Mouse (Mus musculus) urinary bladder, postnatal 0 days (tissue): Measurements from ENCODE around the gene Timm44. TPM values are rescaled to one million over a fixed set of nuclear protein-coding genes. Genes with fewer than 3 reads are reported as not detected.

ENCODE experiments used
- polyA plus RNA-seq: library from polyadenylated mRNA; unstranded; fragments of >200 nt; fragmentation: Nextera tagmentation; extraction: Ambion mirVana; gene quantifications from 2 replicates; pipeline ENCODE4 v1.2.1, GENCODE M21; 2015

Timm44 gene
- polyA plus RNA-seq = 34.3 and 36.8 TPM in 2 replicates

DNA sequence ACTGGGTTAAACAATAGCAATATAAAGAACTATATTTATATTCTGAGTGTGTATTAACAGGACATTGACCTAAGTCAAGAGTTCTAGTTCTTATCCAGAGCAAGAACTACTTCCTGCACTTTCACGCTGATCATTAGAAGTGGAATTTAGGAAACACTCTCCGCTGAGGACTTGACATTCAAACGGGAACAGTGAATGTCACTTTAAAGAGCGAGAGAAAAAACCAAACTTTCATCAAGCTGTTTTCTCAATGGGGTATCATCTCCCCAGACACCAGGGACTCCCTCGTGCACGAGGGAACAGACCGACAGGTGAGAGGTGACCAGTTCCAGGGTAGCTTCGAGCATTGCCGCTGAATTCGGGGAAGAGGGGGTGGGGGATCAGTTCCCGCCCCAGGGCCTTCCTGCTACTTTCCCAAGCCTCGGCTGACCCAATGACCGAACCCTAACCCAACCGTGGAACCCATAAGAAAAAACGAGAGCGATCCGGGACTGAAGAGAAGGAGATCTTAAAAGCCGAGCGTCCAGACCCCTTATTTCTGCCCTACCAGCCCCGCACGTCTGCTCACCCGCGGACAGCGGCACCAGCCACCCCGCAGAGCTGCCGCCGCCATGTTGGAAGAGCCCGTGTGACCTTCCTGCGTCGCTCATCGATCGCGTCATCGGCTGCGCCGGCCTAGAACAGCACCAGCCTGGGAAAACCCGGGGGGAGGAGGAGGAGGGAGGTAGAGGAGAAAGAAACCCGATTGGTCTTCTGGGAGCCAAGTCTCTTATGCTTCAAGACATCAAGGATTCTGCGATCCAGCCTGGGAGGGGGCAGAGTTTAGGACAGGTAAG, at the start of gene Timm44:
Timm44 (minus strand) TSS at position 639 of the 836 bp plus-strand sequence.

DNA sequence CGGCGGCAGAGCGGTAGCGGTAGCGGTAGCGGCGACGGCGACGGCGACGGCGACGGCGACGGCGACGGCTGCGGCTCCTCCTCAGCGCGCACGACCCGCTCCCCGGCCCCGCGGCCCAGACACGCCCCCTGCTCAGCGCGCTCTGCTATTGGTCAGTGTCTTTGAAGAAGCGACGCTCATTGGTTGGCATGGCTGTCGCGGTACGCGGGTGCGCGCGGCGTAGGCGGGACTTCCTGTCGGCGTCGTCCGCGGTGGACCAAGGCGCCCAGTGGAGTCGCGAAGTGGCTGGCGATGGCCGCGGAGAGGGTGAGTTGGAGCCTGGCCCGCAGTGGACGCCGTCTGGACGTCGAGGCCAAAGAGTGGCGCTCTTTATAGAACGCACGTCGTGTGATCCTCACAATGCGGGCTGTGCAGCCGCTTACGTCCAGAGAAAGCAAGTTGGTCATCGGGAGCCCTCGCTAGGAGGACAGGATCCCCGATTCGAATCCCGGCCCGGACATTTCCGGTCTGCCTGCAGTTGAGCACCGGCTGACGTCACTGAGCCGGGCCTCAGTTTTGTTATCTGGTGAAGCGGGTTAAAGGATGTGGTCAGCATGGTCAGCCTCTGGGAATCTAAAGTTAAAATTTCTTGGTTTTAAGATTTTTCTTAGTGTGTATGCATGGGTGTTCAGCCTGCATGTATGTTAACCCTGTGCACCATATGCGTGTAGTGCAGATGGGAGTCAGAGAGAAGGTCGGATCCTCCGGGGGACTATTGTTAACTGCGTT, 49.5 kb upstream of the Timm44 start, which contains the start of the genes Ccl25 and Elavl1:
Ccl25 (plus strand) TSS at position 228 of the 768 bp plus-strand sequence.
Elavl1 (minus strand) TSS at position 431 of the 768 bp plus-strand sequence.

DNA sequence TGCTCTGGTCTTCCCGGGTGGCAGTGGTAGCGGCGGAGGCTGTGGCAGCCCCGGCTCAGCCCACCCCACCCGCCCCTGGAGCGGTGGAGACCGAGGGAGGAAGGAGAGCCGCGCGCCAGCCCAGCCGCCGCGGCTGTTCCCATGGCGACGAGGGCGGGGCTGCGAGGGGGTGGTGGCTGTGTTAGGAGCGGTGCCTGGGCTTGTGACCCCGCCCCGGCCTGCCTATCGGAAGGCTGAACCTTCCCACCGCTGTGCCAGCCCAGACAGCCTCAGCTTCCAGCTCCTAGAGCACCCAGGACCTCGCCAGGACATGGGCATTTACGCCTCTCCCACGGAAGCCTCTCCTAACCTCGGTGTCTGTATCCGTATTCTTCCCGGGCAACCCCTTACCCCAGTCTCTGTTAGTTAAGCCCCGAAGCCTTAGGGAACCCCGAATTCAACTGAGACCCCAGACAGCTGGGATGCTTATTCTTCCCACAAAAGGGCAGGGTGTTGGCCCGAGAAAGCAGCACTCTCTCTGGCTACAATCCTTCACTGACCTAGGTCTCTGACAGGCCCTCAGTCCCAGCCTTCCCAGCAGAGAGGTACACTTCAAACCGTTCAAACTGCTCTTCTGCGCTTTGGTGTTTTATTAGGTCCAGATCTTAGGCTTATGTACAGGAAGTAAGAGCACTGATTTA, 16.4 kb downstream of the Timm44 start, which contains the start of gene Ctxn1:
Ctxn1 (minus strand) TSS at position 150 of the 680 bp plus-strand sequence.

DNA sequence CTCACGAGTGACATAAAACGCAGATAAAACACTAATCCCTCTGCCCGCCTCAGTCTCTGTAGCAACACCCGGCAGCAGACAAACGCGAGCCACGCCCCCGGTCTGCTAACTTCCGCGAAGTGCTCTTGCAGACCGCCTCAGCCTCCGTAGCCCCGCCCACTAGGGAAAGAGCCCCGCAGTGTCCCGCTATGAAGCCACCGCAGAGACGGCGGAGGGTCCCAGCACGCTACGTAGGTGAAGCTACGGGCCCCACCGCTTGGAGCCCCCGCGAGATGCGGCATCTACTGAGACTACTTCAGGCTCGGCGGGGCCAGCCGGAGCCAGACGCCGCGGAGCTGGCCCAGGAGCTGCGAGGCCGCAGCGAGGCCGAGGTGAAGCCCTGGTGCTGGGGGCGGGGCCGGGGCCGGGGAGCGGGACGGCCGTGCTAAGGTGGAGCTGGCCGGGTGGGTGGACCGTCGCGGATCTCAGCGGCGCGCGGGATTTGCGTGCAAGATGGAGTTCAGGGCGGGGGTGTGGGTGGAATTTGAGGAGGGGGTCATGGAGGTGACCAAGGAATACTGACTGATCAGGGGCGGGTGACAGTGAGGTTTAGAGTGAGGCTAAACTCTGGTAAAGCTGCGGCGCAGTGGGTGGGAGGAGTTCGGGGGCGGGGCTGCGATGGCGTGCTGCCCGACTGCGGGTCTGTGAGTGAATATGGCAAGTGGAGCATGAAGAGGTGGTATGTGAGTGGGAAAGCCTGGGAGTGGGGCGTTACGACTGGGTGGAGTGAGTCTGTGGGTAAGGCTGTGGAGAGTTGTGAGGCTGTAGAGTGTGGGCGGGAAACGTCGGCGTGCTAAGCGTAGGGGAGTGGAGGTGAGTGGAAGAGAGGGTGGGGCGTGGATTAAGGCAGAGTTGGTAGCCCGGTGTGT, 22.5 kb downstream of the Timm44 start, which contains the start of gene Snapc2:
Snapc2 (plus strand) TSS at position 147 of the 908 bp plus-strand sequence.

DNA sequence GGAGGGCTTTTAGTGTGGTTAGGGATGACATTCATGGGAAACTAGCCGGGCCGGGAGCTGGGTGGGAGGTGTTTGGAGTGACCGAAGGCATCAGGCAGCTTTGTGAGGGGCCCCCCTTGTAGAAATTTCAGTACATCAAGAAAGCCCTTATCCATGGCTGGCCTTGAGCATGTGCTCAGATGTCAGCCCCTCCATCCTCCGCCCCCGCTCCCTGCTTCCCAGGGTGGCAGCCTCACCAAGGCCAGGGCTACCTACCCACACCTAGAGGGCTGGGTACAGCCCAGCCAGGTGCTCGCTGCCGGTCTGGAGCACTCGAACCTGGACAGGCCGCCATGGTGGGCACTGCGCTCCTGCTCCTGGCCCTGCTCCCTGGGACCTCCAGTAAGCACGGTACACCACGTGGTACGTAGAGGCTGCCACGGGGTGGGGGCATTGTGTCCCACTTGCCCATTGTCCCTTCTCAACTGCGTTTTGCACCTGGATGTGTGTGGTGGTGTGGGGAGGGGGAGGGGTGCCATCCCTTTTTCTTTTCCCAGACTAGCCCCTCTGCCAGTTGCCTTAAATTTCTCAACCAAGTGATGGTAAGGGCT, 27.7 kb downstream of the Timm44 start, which contains the start of gene Tgfbr3l:
Tgfbr3l (plus strand) TSS at position 264 of the 590 bp plus-strand sequence.

DNA sequence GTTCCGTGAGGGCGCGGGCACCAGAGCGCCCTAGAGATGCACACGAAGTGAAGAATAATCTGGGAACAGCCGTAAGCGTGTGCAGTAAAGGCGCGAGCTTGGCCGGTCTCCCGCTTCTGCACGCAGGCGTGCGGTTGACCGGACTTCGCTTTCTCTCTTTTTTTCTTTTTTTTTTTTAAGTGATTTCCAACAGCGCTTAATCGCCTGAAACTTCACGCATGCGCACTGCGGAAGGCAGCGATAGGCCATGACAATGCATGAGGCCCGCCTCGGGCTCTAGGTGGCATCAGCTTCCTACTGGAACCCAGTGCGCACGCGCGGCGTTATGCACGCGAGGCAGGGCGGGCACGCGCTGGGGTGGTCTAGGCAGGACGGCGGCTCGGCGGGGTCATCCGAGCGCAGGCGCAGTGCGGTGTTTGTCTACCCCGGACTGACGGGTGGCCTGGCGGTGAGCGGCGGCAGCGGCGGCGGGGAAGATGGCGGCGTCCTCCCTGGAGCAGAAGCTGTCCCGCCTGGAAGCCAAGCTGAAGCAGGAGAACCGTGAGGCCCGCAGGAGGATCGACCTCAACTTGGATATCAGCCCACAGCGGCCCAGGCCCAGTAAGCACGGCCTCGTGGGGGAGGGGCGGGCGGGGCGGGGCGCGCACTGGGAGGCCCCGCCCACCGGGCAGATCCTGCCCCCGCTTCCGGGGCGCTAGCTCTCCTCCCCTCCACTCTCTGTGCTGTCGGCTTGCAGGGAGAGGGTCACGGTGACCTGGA, 37.1 kb downstream of the Timm44 start, which contains the start of the genes Map2k7 and Gm49320:
Map2k7 (plus strand) TSS at position 307 of the 759 bp plus-strand sequence.
Gm49320 (plus strand) TSS at position 432 of the 759 bp plus-strand sequence.

DNA sequence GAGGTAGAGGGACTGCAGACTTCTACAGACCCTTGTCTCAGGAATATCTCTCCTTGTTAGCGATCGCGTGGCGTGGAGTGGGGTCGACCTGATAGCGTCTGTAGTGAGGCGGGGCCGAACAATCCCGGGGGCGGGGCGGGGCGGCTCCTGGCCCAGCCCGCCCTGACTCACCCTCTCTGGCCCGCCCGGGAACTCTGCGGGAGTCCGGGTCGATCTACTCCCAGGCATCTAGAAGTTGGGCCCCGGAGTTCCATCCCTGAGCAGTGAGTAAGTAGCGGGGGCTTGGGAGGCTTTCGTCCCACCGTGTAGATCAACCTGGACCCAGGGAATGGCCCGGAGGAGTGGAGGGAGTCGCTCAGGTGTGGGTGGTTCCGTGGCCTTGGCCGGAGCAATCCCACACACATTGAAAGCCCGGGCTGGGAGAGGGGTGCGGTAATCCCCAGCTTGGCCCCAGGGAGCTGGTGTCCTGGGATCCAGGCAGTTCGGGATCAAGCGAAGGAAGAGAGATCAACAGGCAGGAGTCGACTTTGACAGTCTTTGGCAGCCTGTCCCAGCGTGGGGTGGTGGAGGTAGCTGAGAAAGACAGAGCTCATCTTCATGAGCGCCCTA, 48.9 kb downstream of the Timm44 start, which contains the start of gene Lrrc8e:
Lrrc8e (plus strand) TSS at position 89 of the 609 bp plus-strand sequence.

DNA sequence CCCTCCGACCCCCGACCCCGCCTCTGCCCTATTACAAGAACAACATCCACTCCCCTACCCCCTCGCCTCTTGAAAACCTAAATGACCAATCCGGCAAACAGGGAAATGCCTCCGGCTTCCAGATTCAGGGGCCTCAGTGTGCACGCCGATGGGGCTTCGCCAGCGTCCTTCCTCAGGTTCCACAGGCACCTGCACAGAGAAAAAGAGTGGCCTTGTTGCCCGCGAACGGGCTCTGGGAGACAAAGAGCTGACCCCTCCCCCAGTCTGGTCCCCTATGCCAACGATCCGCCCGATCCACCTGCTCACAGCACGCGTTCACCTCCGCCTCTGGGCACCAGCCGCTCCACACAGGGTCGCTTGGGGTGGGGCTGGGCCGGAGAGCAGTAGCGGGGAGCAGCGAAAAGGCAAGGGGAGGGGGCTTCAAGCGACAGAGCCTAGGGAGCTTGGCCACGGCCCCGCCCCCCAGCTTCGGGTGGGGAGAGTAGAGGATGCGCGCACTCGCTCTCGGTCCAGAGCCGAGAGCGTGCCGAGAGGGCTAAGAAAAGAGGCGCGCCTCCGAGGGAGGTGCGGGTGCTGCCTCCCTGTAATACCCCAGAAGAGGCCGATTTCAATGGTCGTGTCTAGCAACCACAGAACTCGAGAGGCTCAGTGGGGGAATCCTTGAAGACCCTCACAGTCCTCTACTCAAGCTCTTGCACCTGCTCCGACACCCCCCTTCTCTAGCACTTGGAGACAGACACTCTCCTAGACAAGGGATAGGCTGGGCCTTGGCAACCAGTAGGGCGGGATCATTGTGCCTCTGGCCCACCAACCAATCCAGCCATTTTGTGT, 58.7 kb downstream of the Timm44 start, which contains the start of gene Prr36:
Prr36 (minus strand) TSS at position 669 of the 831 bp plus-strand sequence.

Other genes starting within 250 kb of the Timm44 start
- gene Cd209f, start 170.1 kb downstream of the Timm44 start, polyA plus RNA-seq = 0.18 and 0.24 TPM in 2 replicates
- not detected in 2 replicates for gene Cd209g, start 141.8 kb downstream of the Timm44 start, polyA plus RNA-seq
- 12.6 and 13.1 TPM in 2 replicates for gene Evi5l, start 109.3 kb downstream of the Timm44 start, polyA plus RNA-seq
- 0.60 and 0.71 TPM in 2 replicates for gene Prr36, start 58.5 kb downstream of the Timm44 start, polyA plus RNA-seq
- 14.7 and 18.2 TPM in 2 replicates for gene Lrrc8e, start 49.1 kb downstream of the Timm44 start, polyA plus RNA-seq
- 17.9 and 20.7 TPM in 2 replicates for gene Map2k7, start 37.2 kb downstream of the Timm44 start, polyA plus RNA-seq
- gene Gm49320, start 37.0 kb downstream of the Timm44 start, polyA plus RNA-seq = 0.60 and 0.77 TPM in 2 replicates
- gene Tgfbr3l, start 27.7 kb downstream of the Timm44 start, polyA plus RNA-seq = 1.5 and 2.2 TPM in 2 replicates
- gene Snapc2, start 22.8 kb downstream of the Timm44 start, polyA plus RNA-seq = 52.9 and 61.2 TPM in 2 replicates
- 147 and 153 TPM in 2 replicates for gene Ctxn1, start 16.6 kb downstream of the Timm44 start, polyA plus RNA-seq
- gene Ccl25, start 49.3 kb upstream of the Timm44 start, polyA plus RNA-seq = 5.0 and 5.4 TPM in 2 replicates
- gene Elavl1, start 49.5 kb upstream of the Timm44 start, polyA plus RNA-seq = 96.2 and 126 TPM in 2 replicates
- 23.7 and 26.1 TPM in 2 replicates for gene Cers4, start 217.1 kb upstream of the Timm44 start, polyA plus RNA-seq